Mouse (Mus musculus): ENCODE results near the gene Epb41l5. TPM values are rescaled to one million over a fixed set of nuclear protein-coding genes. Genes with fewer than 3 reads are reported as not detected.

Gene Epb41l5
- polyA plus RNA-seq, 1 experiment from 2014 or later = 17.2 TPM

- peaks cover 55% of the 10 kb centered on the region for H3K27me3 ChIP-seq (replicated peaks)
- ATAC-seq = no peak
- H3K4me1 ChIP-seq = peaks cover 13% of the 10 kb centered on the region
- H3K27ac ChIP-seq = no peak overlapping the region
- no peak overlapping the region for H3K4me2 ChIP-seq
- H3K9me3 ChIP-seq (replicated peaks) = no peaks in the 10 kb centered on the region
- H3K9ac ChIP-seq = no peak overlapping the region
- H3K36me3 ChIP-seq = no peaks in the 10 kb centered on the region
- WGBS (ENCODE audit: insufficient replicate concordance) = 65% methylated on average over 7 of the region's 7 CpGs
- no peak overlapping the region for H3K4me3 ChIP-seq
These were observed 139.3 kb downstream of the Epb41l5 start for GRCm38 (mm10) chr1:119509474-119509873.

- ATAC-seq = no peak
- Histone ChIP-seq H3K9me3 (replicated peaks) (no peaks in the 10 kb centered on the region), H3K27ac (no peak overlapping the region), H3K4me1 (peaks cover 23% of the 10 kb centered on the region), H3K9ac (no peak overlapping the region), H3K4me2 (no peak overlapping the region), H3K36me3 (no peaks in the 10 kb centered on the region), H3K27me3 (replicated peaks) (peaks cover 55% of the 10 kb centered on the region), H3K4me3 (no peak overlapping the region)
- WGBS (ENCODE audit: insufficient replicate concordance) = 38% methylated on average over 4 of the region's 4 CpGs
These were observed 140.3 kb downstream of the Epb41l5 start for GRCm38 (mm10) chr1:119508548-119508947.

GRCm38 (mm10) chr1:119505951-119506350 lies 142.8 kb downstream of the Epb41l5 start:
- Histone ChIP-seq H3K27me3 (replicated peaks) (peaks cover 47% of the 10 kb centered on the region), H3K27ac (no peak overlapping the region), H3K36me3 (peaks cover 6% of the 10 kb centered on the region; the same call in 1 of the 2 replicates), H3K9me3 (replicated peaks) (no peaks in the 10 kb centered on the region), H3K9ac (no peak overlapping the region), H3K4me2 (no peak overlapping the region), H3K4me3 (no peak overlapping the region), H3K4me1 (peaks cover 45% of the 10 kb centered on the region)
- ATAC-seq = no peak
- WGBS (ENCODE audit: insufficient replicate concordance) = 86% methylated on average over 3 of the region's 3 CpGs

GRCm38 (mm10) chr1:119504260-119505062 lies 144.3 kb downstream of the Epb41l5 start, which contains the start of gene Ralb:
Gene Ralb, minus strand, starts transcription at chr1:119504794.
- peak within 1 kb of the TSS; percentile 71 for H3K4me3 ChIP-seq
- peak within 1 kb of the TSS; percentile 88 for H3K4me2 ChIP-seq
- WGBS (ENCODE audit: insufficient replicate concordance) = under 1% methylated on average over 57 of the region's 57 CpGs
- peak within 1 kb of the TSS; percentile 76 for H3K9ac ChIP-seq
- H3K27ac ChIP-seq = peak within 1 kb of the TSS; percentile 71
- H3K36me3 ChIP-seq = peaks cover 13% of the 10 kb centered on the region
- H3K4me1 ChIP-seq = peaks cover 43% of the 10 kb centered on the region
- no peaks in the 10 kb centered on the region for H3K9me3 ChIP-seq (replicated peaks)
- peak; percentile 96 for ATAC-seq
- peaks cover 33% of the 10 kb centered on the region for H3K27me3 ChIP-seq (replicated peaks)

GRCm38 (mm10) chr1:119503808-119504207 lies 145.0 kb downstream of the Epb41l5 start:
- H3K4me2 ChIP-seq = peak overlapping the region; percentile 88
- WGBS (ENCODE audit: insufficient replicate concordance) = 13% methylated on average over 5 of the region's 5 CpGs
- H3K4me3 ChIP-seq = peak overlapping the region; percentile 71
- peak overlapping the region; percentile 71 for H3K27ac ChIP-seq
- H3K36me3 ChIP-seq = peaks cover 13% of the 10 kb centered on the region
- peaks cover 49% of the 10 kb centered on the region for H3K4me1 ChIP-seq
- H3K9me3 ChIP-seq (replicated peaks) = no peaks in the 10 kb centered on the region
- H3K27me3 ChIP-seq (replicated peaks) = peaks cover 27% of the 10 kb centered on the region
- no peak for ATAC-seq
- peak overlapping the region; percentile 76 for H3K9ac ChIP-seq

GRCm38 (mm10) chr1:119503181-119503580 lies 145.6 kb downstream of the Epb41l5 start:
- Histone ChIP-seq H3K27ac (no peak overlapping the region), H3K27me3 (replicated peaks) (peaks cover 21% of the 10 kb centered on the region), H3K4me1 (peaks cover 56% of the 10 kb centered on the region), H3K36me3 (peaks cover 13% of the 10 kb centered on the region), H3K9me3 (replicated peaks) (no peaks in the 10 kb centered on the region), H3K4me3 (peak overlapping the region; percentile 71), H3K4me2 (peak overlapping the region; percentile 88), H3K9ac (peak overlapping the region; percentile 76; the same call in 1 of the 2 replicates)
- 52% methylated on average over 3 of the region's 3 CpGs for WGBS (ENCODE audit: insufficient replicate concordance)
- ATAC-seq = no peak

GRCm38 (mm10) chr1:119502729-119503128 lies 146.1 kb downstream of the Epb41l5 start:
- no peak for ATAC-seq
- Histone ChIP-seq H3K27me3 (replicated peaks) (peaks cover 19% of the 10 kb centered on the region), H3K36me3 (peaks cover 13% of the 10 kb centered on the region), H3K9ac (no peak overlapping the region; the same call in 1 of the 2 replicates), H3K4me2 (peak overlapping the region; percentile 88), H3K4me1 (peaks cover 58% of the 10 kb centered on the region), H3K4me3 (peak overlapping the region; percentile 71; the same call in 1 of the 2 replicates), H3K9me3 (replicated peaks) (no peaks in the 10 kb centered on the region), H3K27ac (no peak overlapping the region)
- WGBS (ENCODE audit: insufficient replicate concordance) = 85% methylated on average over 11 of the region's 11 CpGs

- Histone ChIP-seq H3K4me3 (no peak overlapping the region), H3K27me3 (replicated peaks) (peaks cover 11% of the 10 kb centered on the region), H3K27ac (no peak overlapping the region), H3K4me1 (peaks cover 58% of the 10 kb centered on the region), H3K9me3 (replicated peaks) (no peaks in the 10 kb centered on the region), H3K36me3 (peaks cover 13% of the 10 kb centered on the region), H3K9ac (no peak overlapping the region), H3K4me2 (peak overlapping the region; percentile 88)
- WGBS (ENCODE audit: insufficient replicate concordance) = 34% methylated on average over 8 of the region's 8 CpGs
- ATAC-seq = no peak
These were observed 146.9 kb downstream of the Epb41l5 start for GRCm38 (mm10) chr1:119501881-119502280.

GRCm38 (mm10) chr1:119499456-119499855 lies 149.3 kb downstream of the Epb41l5 start:
- Histone ChIP-seq H3K4me3 (no peak overlapping the region), H3K4me2 (no peak overlapping the region), H3K27me3 (replicated peaks) (no peaks in the 10 kb centered on the region), H3K27ac (no peak overlapping the region), H3K9ac (no peak overlapping the region), H3K36me3 (peaks cover 17% of the 10 kb centered on the region), H3K9me3 (replicated peaks) (no peaks in the 10 kb centered on the region), H3K4me1 (peaks cover 49% of the 10 kb centered on the region)
- WGBS (ENCODE audit: insufficient replicate concordance) = 78% methylated on average over 10 of the region's 10 CpGs
- ATAC-seq = no peak

- 50% methylated on average over 9 of the region's 9 CpGs for WGBS (ENCODE audit: insufficient replicate concordance)
- H3K9ac ChIP-seq = no peak overlapping the region
- no peak overlapping the region for H3K4me3 ChIP-seq
- no peaks in the 10 kb centered on the region for H3K9me3 ChIP-seq (replicated peaks)
- H3K36me3 ChIP-seq = peaks cover 17% of the 10 kb centered on the region
- peaks cover 41% of the 10 kb centered on the region for H3K4me1 ChIP-seq
- no peak overlapping the region for H3K27ac ChIP-seq
- no peak overlapping the region for H3K4me2 ChIP-seq
- H3K27me3 ChIP-seq (replicated peaks) = no peaks in the 10 kb centered on the region
- ATAC-seq = no peak
These were observed 150.1 kb downstream of the Epb41l5 start for GRCm38 (mm10) chr1:119498536-119499231.

GRCm38 (mm10) chr1:119497346-119498004 lies 151.3 kb downstream of the Epb41l5 start:
- Histone ChIP-seq H3K4me1 (peaks cover 38% of the 10 kb centered on the region), H3K27me3 (replicated peaks) (no peaks in the 10 kb centered on the region), H3K9me3 (replicated peaks) (no peaks in the 10 kb centered on the region), H3K27ac (no peak overlapping the region), H3K4me3 (no peak overlapping the region), H3K4me2 (no peak overlapping the region), H3K36me3 (peaks cover 20% of the 10 kb centered on the region), H3K9ac (no peak overlapping the region)
- ATAC-seq = no peak
- 61% methylated on average over 5 of the region's 5 CpGs for WGBS (ENCODE audit: insufficient replicate concordance)
